Mouse (Mus musculus): ENCODE measurements at regions not wholly inside any gene's neighbourhood (a gene's known extent, or its start where the extent isn't known, plus 50 kb on each side); places are given as distances from the start of the nearest gene placed in this dataset.
A peak's percentile ranks its signal among the peaks of the same experiment; 100 is the strongest.

- DNase-seq (ENCODE audit: low spot score), result no peak
These were observed 53.0 kb downstream of the Gadd45g start for GRCm38 (mm10) chr13:51899319-51900042.

- no peak for DNase-seq (ENCODE audit: low spot score)
These were observed 53.6 kb downstream of the Gadd45g start for GRCm38 (mm10) chr13:51900043-51900440.

- DNase-seq (ENCODE audit: low spot score), result peak; percentile 85
These were observed 56.2 kb downstream of the Gadd45g start for GRCm38 (mm10) chr13:51902482-51903285.

- no peak for DNase-seq (ENCODE audit: low spot score)
These were observed 57.0 kb downstream of the Gadd45g start for GRCm38 (mm10) chr13:51903324-51903939.

GRCm38 (mm10) chr13:51905270-51905669 lies 58.8 kb downstream of the Gadd45g start:
- no peak for DNase-seq (ENCODE audit: low spot score)

- no peak for DNase-seq (ENCODE audit: low spot score)
These were observed 59.6 kb downstream of the Gadd45g start for GRCm38 (mm10) chr13:51906103-51906502.

GRCm38 (mm10) chr13:51908514-51908913 lies 62.0 kb downstream of the Gadd45g start:
- no peak for DNase-seq (ENCODE audit: low spot score)

GRCm38 (mm10) chr13:51911296-51911998 lies 65.0 kb downstream of the Gadd45g start:
- DNase-seq (ENCODE audit: low spot score), result no peak

- DNase-seq (ENCODE audit: low spot score), result no peak
These were observed 66.0 kb downstream of the Gadd45g start for GRCm38 (mm10) chr13:51912477-51912876.

- no peak for DNase-seq (ENCODE audit: low spot score)
These were observed 66.5 kb downstream of the Gadd45g start for GRCm38 (mm10) chr13:51912994-51913393.

- DNase-seq (ENCODE audit: low spot score), result no peak
These were observed 70.3 kb downstream of the Gadd45g start for GRCm38 (mm10) chr13:51916666-51917240.

GRCm38 (mm10) chr13:51917658-51918057 lies 71.2 kb downstream of the Gadd45g start:
- DNase-seq (ENCODE audit: low spot score), result no peak

GRCm38 (mm10) chr13:51918108-51918507 lies 71.6 kb downstream of the Gadd45g start:
- DNase-seq (ENCODE audit: low spot score), result no peak

GRCm38 (mm10) chr13:51918781-51919170 lies 72.3 kb downstream of the Gadd45g start:
- no peak for DNase-seq (ENCODE audit: low spot score)

- DNase-seq (ENCODE audit: low spot score), result no peak
These were observed 72.8 kb downstream of the Gadd45g start for GRCm38 (mm10) chr13:51919171-51919793.

GRCm38 (mm10) chr13:51919937-51920336 lies 73.5 kb downstream of the Gadd45g start:
- no peak for DNase-seq (ENCODE audit: low spot score)

GRCm38 (mm10) chr13:51920511-51921351 lies 74.3 kb downstream of the Gadd45g start:
- DNase-seq (ENCODE audit: low spot score), result no peak

GRCm38 (mm10) chr13:51921550-51921949 lies 75.1 kb downstream of the Gadd45g start:
- DNase-seq (ENCODE audit: low spot score), result no peak

- no peak for DNase-seq (ENCODE audit: low spot score)
These were observed 80.3 kb downstream of the Gadd45g start for GRCm38 (mm10) chr13:51926764-51927163.

- DNase-seq (ENCODE audit: low spot score), result no peak
These were observed 83.3 kb downstream of the Gadd45g start for GRCm38 (mm10) chr13:51929730-51930129.

Data from adipocyte (in vitro differentiated cells).